Mouse (Mus musculus) skeletal muscle tissue, adult 2 months (tissue): ENCODE results near the gene Slc31a2.

Experiments used
- DNase-seq: peaks from one replicate; pipeline ENCODE4 v3.0.0-alpha.2; 2012; ENCODE audit warnings: low read depth, low spot score

The Slc31a2 gene

GRCm38 (mm10) chr4:62281319-62281718 is 19.0 kb downstream of the Slc31a2 start:
- no peak for DNase-seq

- DNase-seq = no peak
Measured at GRCm38 (mm10) chr4:62282969-62283368, 20.6 kb downstream of the Slc31a2 start.

- no peak for DNase-seq
Measured at GRCm38 (mm10) chr4:62285576-62285975, 23.2 kb downstream of the Slc31a2 start.

GRCm38 (mm10) chr4:62286257-62286991 is 24.1 kb downstream of the Slc31a2 start:
- DNase-seq = peak; percentile 66

GRCm38 (mm10) chr4:62286992-62287900 is 24.9 kb downstream of the Slc31a2 start:
- no peak for DNase-seq

GRCm38 (mm10) chr4:62289226-62289625 is 26.9 kb downstream of the Slc31a2 start:
- DNase-seq = no peak

GRCm38 (mm10) chr4:62290816-62291505 is 28.6 kb downstream of the Slc31a2 start:
- no peak for DNase-seq

GRCm38 (mm10) chr4:62292461-62293180 is 30.3 kb downstream of the Slc31a2 start:
- no peak for DNase-seq

GRCm38 (mm10) chr4:62293219-62293861 is 31.0 kb downstream of the Slc31a2 start:
- no peak for DNase-seq

GRCm38 (mm10) chr4:62294741-62295140 is 32.4 kb downstream of the Slc31a2 start:
- no peak for DNase-seq

GRCm38 (mm10) chr4:62297280-62298130 is 35.1 kb downstream of the Slc31a2 start:
- no peak for DNase-seq

GRCm38 (mm10) chr4:62300001-62300400 is 37.6 kb downstream of the Slc31a2 start:
- no peak for DNase-seq

- no peak for DNase-seq
Measured at GRCm38 (mm10) chr4:62302795-62303194, 40.4 kb downstream of the Slc31a2 start.

GRCm38 (mm10) chr4:62303288-62303687 is 40.9 kb downstream of the Slc31a2 start:
- DNase-seq = no peak

GRCm38 (mm10) chr4:62306301-62306700 is 43.9 kb downstream of the Slc31a2 start:
- DNase-seq = no peak

GRCm38 (mm10) chr4:62306840-62307239 is 44.5 kb downstream of the Slc31a2 start:
- no peak for DNase-seq

GRCm38 (mm10) chr4:62308406-62308805 is 46.0 kb downstream of the Slc31a2 start:
- no peak for DNase-seq

- DNase-seq = no peak
Measured at GRCm38 (mm10) chr4:62312821-62313220, 50.5 kb downstream of the Slc31a2 start.

GRCm38 (mm10) chr4:62313641-62314211 is 51.4 kb downstream of the Slc31a2 start:
- no peak for DNase-seq

GRCm38 (mm10) chr4:62314516-62314915 is 52.2 kb downstream of the Slc31a2 start:
- DNase-seq = no peak
